Mouse (Mus musculus) embryo, embryonic 10.5 days (tissue): ENCODE measurements at regions not wholly inside any gene's neighbourhood (a gene's known extent, or its start where the extent isn't known, plus 50 kb on each side); places are given as distances from the start of the nearest gene placed in this dataset.

Experiments used
- DNase-seq: peaks from one replicate; pipeline ENCODE4 v3.0.0-alpha.2; 2015; ENCODE audit warnings: low spot score

DNA sequence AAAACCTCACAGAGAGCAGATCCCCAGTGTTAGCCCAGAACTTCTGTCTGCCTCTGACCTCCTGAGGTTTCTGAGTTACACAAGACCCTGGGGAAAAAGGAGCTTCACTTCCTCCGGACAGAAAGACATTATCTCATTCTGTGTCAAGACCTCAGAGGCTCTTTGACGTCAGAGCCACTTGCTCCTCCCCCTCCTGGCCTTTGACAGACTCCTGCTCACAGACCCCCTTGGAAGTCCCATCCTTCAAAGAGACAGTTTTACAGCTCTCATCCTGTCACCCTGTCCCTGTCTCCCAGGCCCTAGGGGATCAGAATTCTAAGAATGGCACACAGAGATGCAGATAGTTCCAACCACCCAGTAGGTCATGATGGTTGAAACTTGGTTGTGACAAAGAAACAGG is 206.2 kb upstream of the Tnp1 start:
- DNase-seq, result peak; percentile 28

DNA sequence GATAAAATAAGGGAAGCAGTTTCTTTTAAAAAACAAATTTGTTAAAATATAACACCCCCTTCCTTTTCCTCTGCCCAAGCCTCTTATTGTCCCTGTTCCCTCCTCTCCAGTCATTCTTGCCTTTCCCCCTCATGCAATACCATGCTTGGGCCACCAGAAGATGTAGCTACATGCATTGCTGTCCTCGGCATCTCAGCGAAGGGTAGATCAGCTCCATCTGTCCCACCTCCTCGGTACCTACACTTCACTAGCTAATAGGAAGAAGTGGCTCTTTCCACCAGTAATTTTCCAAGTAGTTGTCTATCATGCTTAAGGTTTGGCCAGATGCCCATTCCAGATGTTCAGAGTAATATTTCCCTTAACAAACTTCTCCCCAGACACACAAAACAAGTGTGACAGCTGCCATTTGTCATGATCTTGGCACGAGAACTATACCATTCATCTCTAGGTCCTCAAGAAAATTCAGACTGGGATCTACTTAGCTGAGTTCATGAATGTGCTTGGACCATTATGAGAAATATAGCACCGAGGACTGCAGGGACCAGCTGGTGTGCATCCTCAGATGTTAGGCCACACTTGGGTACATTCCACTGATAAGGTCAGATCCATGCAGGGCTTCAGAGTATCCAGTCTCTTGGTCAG is 198.7 kb upstream of the Tnp1 start:
- no peak for DNase-seq

DNA sequence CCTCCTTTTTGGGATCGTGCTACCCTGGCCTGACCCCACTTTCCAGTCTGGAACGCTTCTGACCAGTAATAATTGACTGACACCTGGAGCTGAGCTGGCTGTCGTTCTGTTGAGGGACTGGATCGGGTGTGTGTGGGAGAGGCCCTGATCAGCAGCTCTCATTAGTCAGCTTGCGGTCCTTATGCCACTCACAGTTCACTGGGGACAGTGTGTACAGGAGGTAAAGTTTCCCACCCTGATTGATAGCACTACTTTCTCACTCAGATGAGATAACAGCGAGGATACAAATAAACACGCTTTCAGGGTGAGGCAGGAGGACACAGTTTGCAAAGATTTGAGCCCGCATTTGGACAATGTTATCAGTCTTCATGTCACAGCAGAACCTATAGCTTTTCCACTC is 191.7 kb upstream of the Tnp1 start:
- DNase-seq, result no peak

DNA sequence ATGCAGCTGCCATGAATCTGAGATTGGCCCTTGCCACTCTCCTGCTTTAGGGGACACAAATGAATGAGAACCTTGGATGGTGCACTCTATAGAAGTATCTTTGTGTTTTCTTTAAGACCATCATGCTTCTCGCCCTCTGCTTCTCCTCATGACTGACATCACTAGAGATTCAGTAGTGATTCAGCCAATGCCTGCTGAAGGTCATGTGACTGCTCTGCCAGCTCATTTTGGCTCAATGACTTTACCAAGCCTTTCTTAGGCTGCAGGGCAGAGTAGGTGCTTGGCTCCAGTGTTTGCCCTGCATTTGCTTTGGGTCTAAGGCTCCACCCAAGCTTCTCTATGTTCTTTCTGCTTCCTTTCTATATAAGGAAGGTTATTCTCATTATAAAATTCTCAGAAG is 190.1 kb upstream of the Tnp1 start:
- no peak for DNase-seq

- no peak for DNase-seq
These were observed 184.4 kb upstream of the Tnp1 start for GRCm38 (mm10) chr1:73200112-73200511.

DNA sequence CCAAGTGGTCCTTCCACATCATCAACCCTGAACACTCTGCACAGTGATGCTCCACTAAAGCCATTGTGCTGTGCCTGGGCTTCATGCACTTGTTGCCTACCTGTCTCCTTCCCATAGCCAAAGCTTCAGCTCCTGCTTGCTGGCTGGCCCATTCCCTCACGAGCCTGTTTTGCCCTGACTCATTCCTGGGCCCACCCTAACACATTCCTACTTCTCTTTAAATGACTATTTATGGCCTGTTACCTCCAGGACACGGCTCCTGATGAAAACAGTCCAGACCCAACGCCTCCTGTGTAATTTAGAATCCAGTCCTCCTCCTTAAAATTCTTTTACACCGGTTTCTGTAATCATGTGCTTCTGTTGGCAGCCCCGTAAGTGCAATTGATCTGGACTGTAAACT is 175.1 kb upstream of the Tnp1 start:
- DNase-seq, result no peak

DNA sequence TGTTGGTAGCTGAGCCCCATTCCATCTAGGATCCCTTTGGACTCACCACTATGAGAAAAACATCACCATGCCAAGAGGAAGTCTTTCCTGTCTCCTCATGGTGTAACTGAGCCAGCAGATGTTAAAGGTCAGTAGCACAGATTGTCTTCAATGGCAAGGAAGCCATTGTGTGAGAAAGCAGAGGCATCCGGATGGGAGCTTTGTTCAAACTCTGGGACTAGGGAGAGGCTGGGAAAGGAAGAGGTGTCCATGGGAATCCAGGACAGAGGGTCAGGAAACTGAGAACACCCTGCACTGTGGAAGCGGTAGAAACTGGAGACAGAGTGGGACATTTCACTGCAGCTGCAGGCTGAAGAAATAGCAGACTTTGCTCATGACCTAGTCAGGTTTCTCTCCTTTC is 173.1 kb upstream of the Tnp1 start:
- DNase-seq, result no peak

DNA sequence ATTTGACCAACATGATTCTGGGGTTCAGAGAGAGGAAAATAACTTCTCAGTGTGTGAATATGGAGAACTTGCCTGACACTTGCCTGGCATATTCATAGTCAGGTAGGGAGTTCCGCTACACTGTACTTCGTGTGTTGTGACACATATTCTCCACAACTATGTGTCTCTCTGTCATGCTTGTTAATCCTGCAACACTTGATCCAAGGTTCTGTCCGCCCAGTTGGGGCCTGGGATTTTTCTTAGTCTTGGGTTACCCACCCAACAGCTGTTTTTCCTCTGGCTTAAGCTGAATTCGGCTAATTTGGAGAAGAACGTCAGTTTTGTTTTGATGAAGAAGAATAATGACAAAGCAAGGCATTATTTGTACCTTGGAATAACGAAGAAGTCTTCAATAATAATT is 168.8 kb upstream of the Tnp1 start:
- no peak for DNase-seq

DNA sequence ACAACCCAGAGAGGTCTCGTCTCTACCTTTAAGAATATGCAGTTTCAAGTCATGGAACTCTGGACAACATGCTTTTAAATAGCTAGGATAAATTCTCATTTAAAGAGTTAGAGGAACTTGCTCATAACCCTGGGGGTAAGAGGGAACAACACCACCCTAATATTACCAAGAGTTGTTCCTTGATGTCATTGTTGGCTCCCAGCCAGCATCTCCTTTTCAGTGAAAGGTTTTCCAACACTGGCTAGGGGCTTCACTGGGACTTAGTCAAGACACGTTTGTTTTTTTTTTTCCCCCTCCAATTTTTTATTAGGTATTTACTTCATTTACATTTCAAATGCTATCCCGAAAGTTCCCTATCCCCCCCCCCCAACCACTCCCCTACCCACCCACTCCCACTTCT is 163.1 kb upstream of the Tnp1 start:
- DNase-seq, result no peak

DNA sequence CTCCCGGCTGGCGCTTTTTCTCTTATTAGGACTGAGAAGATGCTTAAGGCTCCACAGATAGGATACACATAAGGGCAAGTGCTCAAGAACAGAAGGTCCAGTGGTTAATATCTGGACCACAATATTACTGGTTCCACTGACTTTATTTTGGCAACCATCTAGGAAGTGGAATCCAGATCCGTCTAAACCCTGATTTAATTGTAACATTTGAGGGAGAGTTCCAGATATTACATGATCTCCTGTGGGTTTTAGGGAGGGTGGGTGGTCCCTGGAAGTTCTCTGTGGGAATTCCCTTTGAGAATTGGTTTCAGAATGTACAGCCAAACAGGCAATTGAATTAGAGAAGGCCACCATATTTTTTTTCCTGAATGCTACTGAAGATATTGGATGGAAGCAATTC is 161.4 kb upstream of the Tnp1 start:
- DNase-seq, result no peak

DNA sequence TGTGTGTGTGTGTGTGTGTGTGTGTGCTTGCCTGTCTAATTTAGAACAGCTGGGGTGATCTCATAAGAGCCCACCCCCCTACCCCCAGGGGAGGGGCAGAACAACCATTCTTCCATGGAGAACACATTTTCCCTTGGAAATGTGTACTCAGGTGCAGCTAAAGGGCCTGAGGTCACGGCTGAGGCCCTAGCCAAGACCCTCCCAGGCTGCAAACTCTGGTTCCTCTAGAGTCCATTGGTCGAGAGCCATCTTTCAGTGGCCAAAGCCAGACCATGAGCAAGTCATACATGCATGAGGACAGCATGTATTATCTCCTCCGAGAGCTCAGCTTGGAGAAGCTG is 154.9 kb upstream of the Tnp1 start:
- peak; percentile 78 for DNase-seq

- DNase-seq, result peak; percentile 64
These were observed 154.4 kb upstream of the Tnp1 start for GRCm38 (mm10) chr1:73169929-73170667.

DNA sequence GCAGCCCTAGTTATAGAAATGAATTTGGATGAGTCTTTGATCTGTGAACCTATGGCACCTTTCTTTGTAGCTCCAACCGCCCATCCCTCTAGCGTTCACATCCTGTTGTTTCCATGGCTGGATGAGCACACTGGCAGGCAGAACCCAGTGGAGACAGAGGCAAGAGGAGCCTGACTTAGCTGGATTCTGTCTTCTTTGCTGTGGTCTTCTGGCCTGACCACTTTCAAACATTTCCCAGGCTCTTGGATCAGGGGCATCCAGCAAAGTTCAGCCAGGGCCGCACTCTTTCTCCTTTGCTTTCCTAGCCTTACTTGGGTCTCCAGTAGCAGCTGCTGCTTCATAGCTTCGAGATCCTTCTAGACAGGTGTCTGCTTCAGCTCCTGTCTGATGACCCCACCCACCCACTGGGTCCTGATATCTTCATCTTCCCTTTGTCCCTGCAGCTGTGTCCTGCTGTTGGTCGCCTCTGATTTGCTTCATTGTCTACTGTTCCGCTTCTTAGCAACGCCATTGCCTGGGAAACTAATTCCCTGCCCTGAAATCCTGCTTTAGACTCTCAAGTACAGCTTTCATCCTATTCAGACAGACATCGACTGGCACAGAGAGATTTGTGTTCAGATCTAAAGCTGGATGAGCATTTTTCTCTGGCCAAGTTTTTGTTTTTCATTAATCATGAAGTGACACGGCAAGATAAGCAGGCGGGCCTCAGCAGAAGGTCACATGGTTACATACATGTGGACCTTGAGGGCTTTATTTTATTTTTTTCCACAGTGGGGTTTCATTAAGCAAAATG is 153.6 kb upstream of the Tnp1 start:
- DNase-seq, result peak; percentile 76

GRCm38 (mm10) chr1:73160199-73160598 is 144.5 kb upstream of the Tnp1 start:
- no peak for DNase-seq

- no peak for DNase-seq
These were observed 143.8 kb upstream of the Tnp1 start for GRCm38 (mm10) chr1:73159405-73159976.

DNA sequence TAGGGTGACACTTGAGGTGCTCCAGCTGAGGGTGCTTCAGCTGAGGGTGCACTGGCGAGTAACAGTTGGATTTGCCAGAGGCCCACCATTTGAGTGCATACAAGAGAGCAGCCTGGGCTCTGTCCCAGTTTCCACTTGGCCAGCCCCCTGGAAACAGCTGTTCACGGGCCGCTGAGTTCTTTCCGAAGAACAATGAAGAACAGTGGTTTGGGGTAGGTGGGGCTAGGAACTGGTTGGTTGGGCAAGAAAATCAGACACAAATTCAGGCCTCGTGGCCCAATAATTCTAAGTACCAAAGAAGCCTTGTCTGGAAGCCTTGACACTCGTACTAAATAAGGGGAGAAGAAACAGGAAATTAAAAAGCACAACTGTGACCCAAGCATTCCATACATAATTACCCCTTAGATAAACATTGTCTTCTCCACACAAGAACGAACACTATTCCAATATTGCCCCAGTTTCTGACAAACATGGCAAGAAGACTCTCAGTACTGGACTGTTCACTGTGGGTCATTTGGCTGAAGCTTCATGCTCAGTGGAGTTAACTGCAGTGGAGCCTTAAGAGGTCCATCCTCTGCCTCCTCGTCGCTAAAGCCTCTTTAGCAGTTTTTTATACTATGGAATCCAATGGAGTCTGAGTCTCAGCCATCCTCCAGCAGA is 137.9 kb upstream of the Tnp1 start:
- DNase-seq, result no peak

DNA sequence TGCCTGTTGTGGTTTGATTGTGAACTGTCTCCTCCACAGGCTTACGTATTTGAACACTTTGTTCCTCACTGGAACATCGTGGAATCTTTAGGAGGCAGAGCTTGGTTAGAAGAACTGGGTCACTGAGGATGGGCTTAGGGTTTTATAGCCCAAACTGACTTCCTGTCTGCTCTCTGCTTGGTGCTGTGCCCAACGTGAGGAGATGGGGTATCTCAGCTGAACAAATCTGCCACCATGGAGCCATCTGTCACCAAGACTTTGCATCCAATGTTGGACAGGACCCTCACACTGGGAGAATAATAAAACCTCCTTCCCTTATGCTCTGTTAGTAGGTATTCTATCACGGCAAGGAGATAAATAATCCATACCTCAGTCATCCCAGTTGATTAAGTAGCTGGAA is 134.2 kb upstream of the Tnp1 start:
- no peak for DNase-seq

DNA sequence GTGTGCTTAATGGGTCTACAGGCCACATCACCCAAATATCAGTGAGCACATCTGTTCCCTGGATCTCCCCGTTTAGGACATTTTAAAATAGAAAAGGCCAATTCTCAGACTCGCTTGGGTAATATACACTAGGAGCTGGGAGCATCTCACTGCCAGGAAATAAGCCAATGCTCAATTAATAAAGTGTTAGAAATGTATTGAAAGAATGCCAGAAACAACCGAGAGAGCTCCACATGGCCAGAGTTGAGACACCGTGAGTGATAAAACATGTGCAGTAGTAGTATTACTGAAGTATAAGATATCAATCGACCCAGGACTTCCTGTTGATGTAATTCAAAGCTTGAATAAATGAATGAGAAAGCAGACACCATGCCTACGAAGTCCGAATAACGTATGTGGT is 127.1 kb upstream of the Tnp1 start:
- no peak for DNase-seq

DNA sequence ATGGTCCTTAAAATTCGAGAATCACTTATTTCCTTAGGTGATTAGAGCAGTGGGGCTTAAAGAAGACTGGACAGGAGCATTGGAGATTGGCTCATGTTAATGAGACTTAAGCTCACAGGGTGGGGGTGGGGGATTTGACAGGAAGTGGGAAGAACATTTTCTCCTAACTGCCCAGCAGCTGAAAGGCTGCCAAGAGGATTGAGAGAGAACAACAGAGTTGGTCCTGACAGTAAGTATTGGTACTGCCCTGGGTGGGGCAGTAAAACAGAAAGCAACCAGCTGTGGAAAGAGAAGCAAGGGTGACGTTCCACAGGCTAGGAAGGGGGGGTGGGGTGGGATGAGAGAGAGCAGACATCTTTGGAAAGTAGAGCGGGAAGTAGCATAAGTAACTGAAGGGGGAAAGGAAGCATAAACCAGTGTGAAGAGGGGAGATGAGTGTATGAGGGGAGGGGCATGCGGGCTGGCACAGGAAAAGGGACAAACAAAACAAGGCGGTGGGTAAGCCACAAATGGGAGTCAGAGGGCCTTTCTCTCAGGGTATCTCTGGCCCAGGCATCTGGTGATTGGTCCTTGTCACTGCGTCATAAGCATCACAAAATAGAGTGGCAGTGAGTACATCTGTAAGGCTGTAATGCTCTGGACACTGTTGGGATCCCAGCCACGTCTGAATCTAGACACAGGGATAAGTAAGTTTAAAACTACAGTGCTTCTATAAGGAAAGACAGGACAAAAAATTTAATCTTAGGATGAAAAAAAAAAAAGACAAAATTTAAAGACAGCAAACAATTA is 125.0 kb upstream of the Tnp1 start:
- DNase-seq, result no peak

DNA sequence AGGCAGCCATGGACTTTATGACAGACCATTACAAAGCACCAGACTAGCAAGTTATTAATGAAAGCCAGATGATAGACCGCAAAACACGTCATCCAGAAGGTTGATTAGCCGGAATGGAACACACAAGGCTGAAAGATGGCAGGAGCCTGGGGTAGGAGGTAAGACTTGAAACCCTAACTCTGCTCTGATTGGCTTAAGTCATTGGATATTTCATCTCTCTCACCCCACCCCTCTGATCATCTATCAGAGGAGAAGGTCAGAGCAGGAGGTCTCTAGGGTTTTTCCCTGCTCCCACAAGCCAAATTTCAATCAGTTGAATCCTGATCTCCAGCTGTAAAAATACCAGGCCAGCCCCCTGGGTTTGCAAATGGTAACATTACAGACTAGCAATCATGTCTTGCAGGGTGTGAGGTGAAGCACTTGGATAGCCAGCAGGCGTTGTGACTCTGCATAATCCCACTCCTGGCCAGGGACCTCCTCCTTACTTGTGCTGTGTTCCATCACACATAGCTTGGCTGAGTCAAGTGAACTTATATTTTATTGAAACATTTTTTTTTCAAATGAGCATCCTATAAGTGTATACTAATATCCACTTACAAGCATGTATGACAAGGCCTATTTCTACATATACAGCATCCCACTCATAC is 114.6 kb upstream of the Tnp1 start:
- peak; percentile 40 for DNase-seq

DNA sequence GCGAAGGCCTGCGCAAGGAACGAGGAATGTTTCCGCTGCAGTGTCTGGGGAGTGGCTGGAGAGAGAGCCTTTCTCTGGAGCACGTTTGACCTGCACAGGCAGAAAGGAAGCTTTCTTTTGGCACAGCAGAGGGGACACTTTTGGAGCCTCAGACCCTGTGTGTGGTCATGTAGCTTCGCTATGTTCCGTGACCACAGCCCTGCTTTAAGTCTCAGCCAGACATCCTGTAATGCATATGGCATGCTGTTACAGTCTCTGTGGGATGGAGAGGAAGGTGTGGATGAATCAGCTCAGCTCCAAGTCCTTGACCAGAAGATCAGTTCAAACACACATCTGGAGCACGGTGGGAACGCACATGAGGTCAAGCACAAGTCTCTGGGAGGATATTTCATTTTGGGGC is 107.3 kb upstream of the Tnp1 start:
- DNase-seq, result no peak
